ENCODE assay signal across 8 mouse cellular contexts in the genomic region with DNA sequence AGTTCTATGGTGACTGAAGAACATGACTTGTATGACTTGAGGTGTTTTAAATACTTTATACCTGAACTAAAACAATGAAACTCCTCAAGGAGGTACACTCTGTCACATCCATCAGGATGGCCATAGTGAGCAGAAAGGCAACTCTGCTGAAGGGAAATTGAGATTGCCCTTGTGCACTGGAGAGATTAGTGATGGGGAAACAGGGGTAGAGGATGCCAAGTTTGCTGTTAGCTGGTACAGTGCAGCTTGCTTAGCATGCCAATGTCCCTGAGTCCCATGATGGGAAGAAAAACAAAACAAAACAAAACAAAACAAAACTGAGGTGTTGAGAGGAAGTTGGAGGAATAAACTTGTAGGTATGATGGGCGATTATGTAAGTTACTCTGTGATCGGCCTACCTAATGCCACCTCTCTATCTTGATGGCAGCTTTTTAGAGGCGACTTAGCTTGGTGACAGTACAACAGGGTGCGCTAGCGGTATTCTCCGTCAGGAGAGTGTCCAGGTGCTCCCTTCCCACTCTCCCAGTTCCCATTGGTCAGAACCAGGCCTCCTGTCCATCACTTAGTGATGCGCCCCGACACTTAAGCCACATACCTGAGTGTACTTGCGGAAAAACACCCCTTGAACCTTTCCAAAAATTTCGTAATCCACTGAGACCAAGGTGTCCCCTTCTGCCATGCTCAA. TPM values are rescaled to one million over a fixed set of nuclear protein-coding genes. Genes with fewer than 3 reads are reported as not detected.
DNase-seq lines count a peak whose midpoint lies in the region; ATAC-seq and TF ChIP-seq lines count a peak whose summit lies in the region.

No protein-coding gene starts in this region.

- peak overlapping the region; percentile 93 for H3K9ac ChIP-seq in heart, adult 2 months (ENCODE audit: low read depth, low read length)
- H3K9ac ChIP-seq in CH12.LX (ENCODE audit: insufficient read depth, low read depth), result peak overlapping the region; percentile 75
- peak overlapping the region; percentile 69 for H3K9ac ChIP-seq in hindbrain, embryonic 15.5 days
- H3K9ac ChIP-seq in midbrain, embryonic 11.5 days (ENCODE audit: low read length), result peak overlapping the region; percentile 80

- no peak for DNase-seq in heart, adult 2 months
- no peak for DNase-seq in heart, adult 8-10 months (ENCODE audit: low spot score)
- DNase-seq in CH12.LX (ENCODE audit: extremely low read depth), result no peak
- peak; percentile 70 for DNase-seq in cerebellum, adult 9-11 months
- DNase-seq in midbrain, embryonic 11.5 days (ENCODE audit: low spot score, missing footprints), result no peak
- no peak for DNase-seq in layer of hippocampus, adult 9-10 months (ENCODE audit: low spot score)
- DNase-seq in adrenal gland, adult (ENCODE audit: inconsistent age in 2 of 2, low spot score in 1 of 2), result no peak

- TF ChIP-seq CTCF in heart, adult 2 months (IDR thresholded peaks at IDR 0.05), result no peak
- no peak for TF ChIP-seq CTCF in CH12.LX (conservative IDR thresholded peaks at IDR 0.05 in 1 of 2, IDR thresholded peaks at IDR 0.05 in 1 of 2; ENCODE audit: low read depth in 2 of 2, low read length in 2 of 2)

- no peaks in the 10 kb centered on the region for H3K9me3 ChIP-seq in CH12.LX (replicated peaks; ENCODE audit: low read length)
- no peaks in the 10 kb centered on the region for H3K9me3 ChIP-seq in hindbrain, embryonic 15.5 days
- H3K9me3 ChIP-seq in midbrain, embryonic 11.5 days (ENCODE audit: control insufficient read depth, low read length), result no peaks in the 10 kb centered on the region

- WGBS in heart, adult 2 months, result 5% methylated on average over 10 of the region's 10 CpGs
- 5% methylated on average over 10 of the region's 10 CpGs for WGBS in hindbrain, embryonic 15.5 days
- WGBS in midbrain, embryonic 11.5 days, result 8% methylated on average over 10 of the region's 10 CpGs

- no peak for TF ChIP-seq RAD21 in CH12.LX (IDR thresholded peaks at IDR 0.05; ENCODE audit: low read depth, low read length)

- intact Hi-C loops in heart, adult 2 months (cut with DNase I), result no loop called here

- no peaks in the 10 kb centered on the region for H3K36me3 ChIP-seq in heart, adult 2 months (ENCODE audit: control insufficient read depth, insufficient read depth, low read length)
- peaks cover 4 to 28% of the 10 kb centered on the region in 2 experiments for H3K36me3 ChIP-seq in CH12.LX (replicated peaks in 1 of 2; ENCODE audit: control insufficient read depth in 1 of 2, insufficient read depth in 1 of 2, low read length in 1 of 2)
- no peaks in the 10 kb centered on the region for H3K36me3 ChIP-seq in hindbrain, embryonic 15.5 days
- no peaks in the 10 kb centered on the region for H3K36me3 ChIP-seq in midbrain, embryonic 11.5 days (ENCODE audit: control insufficient read depth, insufficient read depth, low read length)

- H3K4me1 ChIP-seq in heart, adult 2 months (ENCODE audit: control insufficient read depth, insufficient read depth, low read length), result peaks cover 2% of the 10 kb centered on the region
- H3K4me1 ChIP-seq in CH12.LX (ENCODE audit: control insufficient read depth in 1 of 2, insufficient read depth in 2 of 2), result peaks cover 2 to 28% of the 10 kb centered on the region in 2 experiments; a peak in 2 of 4 replicates
- H3K4me1 ChIP-seq in hindbrain, embryonic 15.5 days (replicated peaks), result peaks cover 8% of the 10 kb centered on the region
- peaks cover 5% of the 10 kb centered on the region for H3K4me1 ChIP-seq in midbrain, embryonic 11.5 days (ENCODE audit: control insufficient read depth, insufficient read depth, low read length)

- peak overlapping the region; percentile 88 for H3K4me3 ChIP-seq in heart, adult 2 months
- peak overlapping the region; percentile 63 to 79 (median 78) for H3K4me3 ChIP-seq in CH12.LX (replicated peaks in 1 of 3; ENCODE audit: low read depth in 2 of 3, low read length in 2 of 3, poor library complexity in 1 of 3)
- H3K4me3 ChIP-seq in hindbrain, embryonic 15.5 days, result peak overlapping the region; percentile 72
- peak overlapping the region; percentile 67 for H3K4me3 ChIP-seq in midbrain, embryonic 11.5 days (ENCODE audit: low read depth, low read length)

- TF ChIP-seq POLR2A in heart, adult 2 months (IDR thresholded peaks at IDR 0.05; ENCODE audit: insufficient read depth, low read depth, low read length), result no peak
- TF ChIP-seq POLR2A in CH12.LX (IDR thresholded peaks at IDR 0.05; ENCODE audit: low read depth, low read length), result no peak

- no peaks in the 10 kb centered on the region for H3K79me2 ChIP-seq in heart, adult 2 months (replicated peaks; ENCODE audit: control insufficient read depth, insufficient read depth, low read length)
- H3K79me2 ChIP-seq in CH12.LX (replicated peaks; ENCODE audit: control insufficient read depth, extremely low read depth, insufficient read depth, poor library complexity, severe bottlenecking), result no peaks in the 10 kb centered on the region

- dilution Hi-C loops in CH12.LX (cut with MboI; ENCODE audit: extremely low pct_ligation_motif_present, extremely low pct_unique_long_range_greater_than_20kb, low sequenced_read_pairs), result no loop called here

- H3K27ac ChIP-seq in heart, adult 2 months, result peak overlapping the region; percentile 83
- H3K27ac ChIP-seq in CH12.LX (ENCODE audit: insufficient read depth, low read depth), result peak overlapping the region; percentile 27; the same call in 1 of the 2 replicates
- H3K27ac ChIP-seq in hindbrain, embryonic 15.5 days (replicated peaks), result peak overlapping the region; percentile 78
- no peak overlapping the region for H3K27ac ChIP-seq in midbrain, embryonic 11.5 days (ENCODE audit: low read depth, low read length)

- H3K27me3 ChIP-seq in heart, adult 2 months (ENCODE audit: control insufficient read depth, insufficient read depth, low read length), result no peaks in the 10 kb centered on the region
- H3K27me3 ChIP-seq in CH12.LX (replicated peaks), result no peaks in the 10 kb centered on the region
- no peaks in the 10 kb centered on the region for H3K27me3 ChIP-seq in hindbrain, embryonic 15.5 days
- no peaks in the 10 kb centered on the region for H3K27me3 ChIP-seq in midbrain, embryonic 11.5 days (ENCODE audit: control insufficient read depth, insufficient read depth, low read length)

- in situ Hi-C loops in CH12.LX (cut with MboI; ENCODE audit: low pct_ligation_motif_present, low pct_unique_long_range_greater_than_20kb, low sequenced_read_pairs), result no loop called here

- no peak for TF ChIP-seq EP300 in heart, adult 2 months (IDR thresholded peaks at IDR 0.05; ENCODE audit: insufficient read depth, low read depth, low read length)
- TF ChIP-seq EP300 in CH12.LX (IDR thresholded peaks at IDR 0.05; ENCODE audit: low read length), result no peak

- peak overlapping the region; percentile 65 for H3K4me2 ChIP-seq in CH12.LX (ENCODE audit: insufficient read depth, low read depth, poor library complexity, severe bottlenecking)
- peak overlapping the region; percentile 89 for H3K4me2 ChIP-seq in hindbrain, embryonic 15.5 days
- H3K4me2 ChIP-seq in midbrain, embryonic 11.5 days, result peak overlapping the region; percentile 78

- peak; percentile 53 for ATAC-seq in hindbrain, embryonic 15.5 days (ENCODE audit: low FRiP score, low read depth)
- ATAC-seq in midbrain, embryonic 11.5 days (ENCODE audit: low FRiP score), result peak; percentile 47

TF ChIP-seq in CH12.LX, 34 proteins besides CTCF, POLR2A, EP300 and RAD21 (continues in another document):
- TF ChIP-seq KAT2A (IDR thresholded peaks at IDR 0.05; ENCODE audit: insufficient replicate concordance, low read length), result no peak
- TF ChIP-seq JUND (conservative IDR thresholded peaks at IDR 0.05; ENCODE audit: low read depth, low read length), result no peak
- no peak for TF ChIP-seq MYC (IDR thresholded peaks at IDR 0.05; ENCODE audit: low read depth, low read length)
- no peak for TF ChIP-seq NRF1 (IDR thresholded peaks at IDR 0.05; ENCODE audit: low read depth, low read length)
- TF ChIP-seq ZC3H11A (IDR thresholded peaks at IDR 0.05; ENCODE audit: low read depth, low read length), result no peak
- TF ChIP-seq USF1 (IDR thresholded peaks at IDR 0.05; ENCODE audit: low read depth, low read length), result no peak

RNA-seq across cellular contexts. Expression of a gene that starts 8.7 kb away (rescaled TPM):
- total RNA-seq in heart, adult 2 months (2021), result 10 to 100 TPM; 19.3 to 20.0 TPM
- 9.7 and 11.0 TPM in 2 replicates for polyA plus RNA-seq in heart, adult 2 months (2012; rRNA removed)
- 10 to 100 TPM; 20.6 to 27.9 (median 22.9) TPM for total RNA-seq in heart, adult 8-10 months (2022)
- total RNA-seq in CH12.LX (2012; rRNA removed) (22.7 and 27.5 TPM in 2 replicates), CH12.LX (2014; rRNA removed) (34.0 and 37.2 TPM in 2 replicates)
- polyA plus RNA-seq in CH12.LX (2012; ENCODE audit: insufficient read length, low read depth), result 10.7 and 15.3 TPM in 2 replicates
- polyA plus RNA-seq in hindbrain, embryonic 15.5 days (2015; fragmentation: Nextera tagmentation; extraction: Ambion mirVana), result 51.3 and 56.1 TPM in 2 replicates
- 68.0 and 69.5 TPM in 2 replicates for polyA plus RNA-seq in midbrain, embryonic 11.5 days (2014; fragmentation: Nextera tagmentation; extraction: Ambion mirVana)

RNA-seq across cellular contexts. Expression of a gene that starts 8.9 kb away (rescaled TPM):
- 1 to 10 TPM; 2.2 to 2.6 TPM for total RNA-seq in heart, adult 2 months (2021)
- 1.0 and 1.1 TPM in 2 replicates for polyA plus RNA-seq in heart, adult 2 months (2012; rRNA removed)
- 1 to 10 TPM; 2.6 to 3.2 (median 2.6) TPM for total RNA-seq in heart, adult 8-10 months (2022)
- total RNA-seq in CH12.LX (2012; rRNA removed), result 0.08 and 0.13 TPM in 2 replicates
- total RNA-seq in CH12.LX (2014; rRNA removed), result not detected in 2 replicates
- polyA plus RNA-seq in CH12.LX (2012; ENCODE audit: insufficient read length, low read depth), result 0.13 and 0.19 TPM in 2 replicates
- polyA plus RNA-seq in hindbrain, embryonic 15.5 days (2015; fragmentation: Nextera tagmentation; extraction: Ambion mirVana), result 1.7 and 2.2 TPM in 2 replicates
- polyA plus RNA-seq in midbrain, embryonic 11.5 days (2014; fragmentation: Nextera tagmentation; extraction: Ambion mirVana), result 1.0 TPM in 2 replicates

RNA-seq across cellular contexts. Expression of a gene that starts 9.1 kb away (rescaled TPM):
- total RNA-seq in heart, adult 2 months (2021), result 1 to 10 TPM; 8.2 to 8.7 TPM
- 4.5 and 8.8 TPM in 2 replicates for polyA plus RNA-seq in heart, adult 2 months (2012; rRNA removed)
- total RNA-seq in heart, adult 8-10 months (2022), result 10 to 100 TPM in 2 of 4 experiments, 1 to 10 TPM in 2; 9.4 to 11.3 (median 10.3) TPM
- total RNA-seq in CH12.LX (2012; rRNA removed) (6.1 and 7.8 TPM in 2 replicates), CH12.LX (2014; rRNA removed) (8.2 and 9.8 TPM in 2 replicates)
- 6.7 and 8.3 TPM in 2 replicates for polyA plus RNA-seq in CH12.LX (2012; ENCODE audit: insufficient read length, low read depth)
- polyA plus RNA-seq in hindbrain, embryonic 15.5 days (2015; fragmentation: Nextera tagmentation; extraction: Ambion mirVana), result 7.9 and 8.4 TPM in 2 replicates
- 10.1 and 10.4 TPM in 2 replicates for polyA plus RNA-seq in midbrain, embryonic 11.5 days (2014; fragmentation: Nextera tagmentation; extraction: Ambion mirVana)

RNA-seq across cellular contexts. Expression of a gene that starts 59.6 kb away (rescaled TPM):
- 100 to 1,000 TPM; 107 to 116 TPM for total RNA-seq in heart, adult 2 months (2021)
- 41.6 and 74.4 TPM in 2 replicates for polyA plus RNA-seq in heart, adult 2 months (2012; rRNA removed)
- total RNA-seq in heart, adult 8-10 months (2022), result 100 to 1,000 TPM; 119 to 127 (median 123) TPM
- total RNA-seq in CH12.LX (2012; rRNA removed) (23.5 and 27.4 TPM in 2 replicates), CH12.LX (2014; rRNA removed) (12.7 and 15.6 TPM in 2 replicates)
- 30.9 and 32.0 TPM in 2 replicates for polyA plus RNA-seq in CH12.LX (2012; ENCODE audit: insufficient read length, low read depth)
- 12.4 TPM in 2 replicates for polyA plus RNA-seq in hindbrain, embryonic 15.5 days (2015; fragmentation: Nextera tagmentation; extraction: Ambion mirVana)
- polyA plus RNA-seq in midbrain, embryonic 11.5 days (2014; fragmentation: Nextera tagmentation; extraction: Ambion mirVana), result 10.4 and 10.6 TPM in 2 replicates
